Mouse (Mus musculus) forebrain, embryonic 10.5 days (tissue): ENCODE measurements at regions not wholly inside any gene's neighbourhood (a gene's known extent, or its start where the extent isn't known, plus 50 kb on each side); places are given as distances from the start of the nearest gene placed in this dataset.

Experiments used
- DNase-seq: peaks from one replicate; pipeline ENCODE4 v3.0.0-alpha.2; 2017; ENCODE audit warnings: low spot score; ENCODE audit errors: extremely low spot score
- H3K27ac ChIP-seq: fragments of 300-500 bp; sonication (generic); 2 replicates; pipeline ENCODE4 v1.5.1; 2016; ENCODE audit warnings: mild to moderate bottlenecking
- H3K27me3 ChIP-seq: fragments of 300-500 bp; sonication (generic); 2 replicates; pipeline ENCODE4 v1.6.1; 2016; ENCODE audit warnings: mild to moderate bottlenecking; ENCODE audit not compliant: poor library complexity, severe bottlenecking
- H3K36me3 ChIP-seq: fragments of 300-500 bp; sonication (generic); replicated peaks from 2 replicates; pipeline ENCODE4 v1.6.1; 2016; ENCODE audit warnings: mild to moderate bottlenecking, moderate library complexity
- H3K4me1 ChIP-seq: fragments of 300-500 bp; sonication (generic); 2 replicates; pipeline ENCODE4 v1.6.1; 2016
- H3K4me3 ChIP-seq: fragments of 300-500 bp; sonication (generic); 2 replicates; pipeline ENCODE4 v1.5.1; 2016; ENCODE audit warnings: mild to moderate bottlenecking, moderate library complexity
- H3K9me3 ChIP-seq: fragments of 300-500 bp; sonication (generic); 2 replicates; pipeline ENCODE4 v1.6.1; 2016; ENCODE audit warnings: mild to moderate bottlenecking, moderate library complexity
- WGBS: fragments of 180-500 bp; shearing (Covaris S2); methylation state at CpG from one replicate; pipeline ENCODE4 v1.1.7; 2016; 5-methylcytosine and 5-hydroxymethylcytosine counted together

DNA sequence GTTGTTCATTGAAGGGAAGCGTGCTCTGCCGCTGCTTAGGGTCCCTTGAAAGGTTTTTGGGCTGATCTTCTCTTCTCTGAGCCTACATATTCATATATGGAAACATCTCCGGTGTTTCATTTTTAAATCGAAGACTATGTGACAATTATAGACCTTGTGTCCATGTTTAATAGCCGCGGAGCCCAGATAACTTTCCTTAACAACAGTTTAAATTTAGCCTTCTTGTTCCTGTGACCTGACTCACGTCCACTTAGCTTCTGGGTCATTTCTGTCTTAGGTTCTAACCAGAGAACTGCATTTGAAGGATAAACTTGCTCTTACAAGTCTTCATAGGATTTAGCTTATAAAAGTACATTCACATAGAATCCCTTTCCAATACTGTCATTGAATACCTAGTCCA lies 153.6 kb downstream of the Sptssa start:
- 92% methylated on average over 7 of the region's 7 CpGs for WGBS
- H3K27me3 ChIP-seq = no peaks in the 10 kb centered on the region
- no peak for DNase-seq

DNA sequence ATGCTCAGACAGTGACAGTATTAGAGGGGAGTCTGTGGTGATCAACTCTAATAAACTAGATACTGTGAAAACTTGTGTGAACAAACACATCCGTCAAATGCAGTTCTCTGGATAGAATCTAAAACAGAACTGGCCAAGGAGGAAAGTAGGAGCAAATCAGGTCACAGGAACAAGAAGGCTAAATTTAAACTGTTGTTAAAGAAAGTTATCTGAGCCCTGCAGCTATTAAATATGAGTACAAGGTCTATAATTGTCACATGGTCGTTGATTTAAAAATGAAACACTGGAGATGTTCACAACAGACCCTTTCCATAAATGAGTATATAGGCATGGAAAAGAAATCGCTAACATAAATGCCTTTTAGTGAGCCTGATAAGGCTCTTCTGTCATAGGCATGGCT lies 156.4 kb downstream of the Sptssa start:
- 79% methylated on average over 3 of the region's 3 CpGs for WGBS
- Histone ChIP-seq H3K4me1 (0 out of 2 replicates have a peak, but pooled peaks cover 4% of the 10 kb centered on the region), H3K4me3 (no peak overlapping the region), H3K27me3 (no peaks in the 10 kb centered on the region), H3K9me3 (no peaks in the 10 kb centered on the region), H3K27ac (no peak overlapping the region), H3K36me3 (no peaks in the 10 kb centered on the region)
- no peak for DNase-seq

More for the DNA sequence above, 153.6 kb downstream of the Sptssa start:
- Histone ChIP-seq H3K27ac (no peak overlapping the region), H3K4me1 (0 out of 2 replicates have a peak, but pooled peaks cover 4% of the 10 kb centered on the region), H3K9me3 (no peaks in the 10 kb centered on the region), H3K4me3 (no peak overlapping the region), H3K36me3 (no peaks in the 10 kb centered on the region)

DNA sequence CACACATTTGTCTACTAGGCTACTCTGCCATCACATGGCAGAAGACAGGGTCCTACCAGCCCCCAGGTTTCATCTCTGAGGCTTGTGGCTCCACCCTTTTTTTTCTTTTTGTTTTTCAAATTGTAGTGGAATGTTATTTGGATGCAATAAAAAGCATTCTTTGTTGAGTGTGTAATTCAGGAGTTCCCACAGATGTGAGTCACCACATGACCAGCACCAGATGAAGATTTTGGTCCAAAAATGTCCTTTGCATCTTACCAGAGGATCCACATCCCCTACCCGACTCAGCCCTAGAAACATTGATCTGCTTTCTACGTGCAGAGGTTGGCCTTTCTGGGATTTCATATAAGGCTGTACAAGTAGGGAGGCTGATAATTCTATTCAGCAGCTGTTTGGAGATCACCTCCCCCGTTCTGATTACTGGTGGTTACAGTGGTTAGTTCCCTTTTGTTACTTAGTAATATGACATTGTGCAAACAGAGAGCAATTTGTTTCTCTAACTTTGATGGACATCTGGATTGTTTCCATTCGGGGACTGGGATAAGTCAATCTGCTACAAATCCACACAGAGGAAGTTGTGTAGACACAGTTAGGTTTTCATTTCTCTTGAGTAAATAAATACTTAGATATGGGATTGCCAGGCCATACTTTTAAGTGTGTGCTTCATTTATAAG lies 160.5 kb downstream of the Sptssa start:
- no peaks in the 10 kb centered on the region; the same call in 1 of the 2 replicates for H3K4me1 ChIP-seq
- no peaks in the 10 kb centered on the region for H3K9me3 ChIP-seq
- no peak overlapping the region for H3K4me3 ChIP-seq
- 82% methylated on average over 4 of the region's 4 CpGs for WGBS
- H3K27me3 ChIP-seq = peaks cover 17% of the 10 kb centered on the region
- no peaks in the 10 kb centered on the region for H3K36me3 ChIP-seq
- no peak for DNase-seq
- H3K27ac ChIP-seq = no peak overlapping the region

DNA sequence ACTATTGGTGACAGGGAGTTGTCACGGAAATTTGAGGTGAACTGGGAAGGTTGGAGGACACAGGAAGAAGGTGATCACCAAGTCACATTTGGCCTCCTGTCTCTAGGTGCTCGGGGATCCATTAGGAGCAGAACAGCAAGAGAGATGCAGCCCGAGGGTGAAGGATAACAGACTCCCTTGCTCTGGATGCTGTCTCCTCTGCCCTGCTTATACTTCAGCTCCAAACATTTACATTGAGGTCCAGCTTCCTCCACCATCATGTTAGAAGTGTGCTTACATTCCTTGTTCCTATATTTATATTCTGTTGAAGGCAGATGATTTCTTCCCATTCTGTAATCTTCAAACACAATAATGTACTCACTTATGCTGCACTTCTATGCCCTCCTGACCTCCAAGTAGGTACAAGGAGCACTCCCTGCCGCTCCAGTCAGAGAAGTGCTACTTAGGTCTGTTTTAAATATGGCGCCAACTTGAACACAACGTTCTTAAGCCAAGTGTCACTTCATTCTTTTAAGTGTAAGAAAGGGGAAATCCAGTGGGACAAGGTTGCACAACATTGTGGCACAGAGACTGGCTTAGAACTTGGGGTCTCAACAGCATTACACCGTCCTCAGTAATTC lies 161.5 kb downstream of the Sptssa start:
- Histone ChIP-seq H3K4me3 (no peak overlapping the region), H3K27ac (no peak overlapping the region), H3K9me3 (no peaks in the 10 kb centered on the region), H3K36me3 (no peaks in the 10 kb centered on the region), H3K27me3 (peaks cover 27% of the 10 kb centered on the region), H3K4me1 (no peaks in the 10 kb centered on the region; the same call in 1 of the 2 replicates)
- DNase-seq = no peak
- WGBS = 91% methylated on average over 7 of the region's 7 CpGs

DNA sequence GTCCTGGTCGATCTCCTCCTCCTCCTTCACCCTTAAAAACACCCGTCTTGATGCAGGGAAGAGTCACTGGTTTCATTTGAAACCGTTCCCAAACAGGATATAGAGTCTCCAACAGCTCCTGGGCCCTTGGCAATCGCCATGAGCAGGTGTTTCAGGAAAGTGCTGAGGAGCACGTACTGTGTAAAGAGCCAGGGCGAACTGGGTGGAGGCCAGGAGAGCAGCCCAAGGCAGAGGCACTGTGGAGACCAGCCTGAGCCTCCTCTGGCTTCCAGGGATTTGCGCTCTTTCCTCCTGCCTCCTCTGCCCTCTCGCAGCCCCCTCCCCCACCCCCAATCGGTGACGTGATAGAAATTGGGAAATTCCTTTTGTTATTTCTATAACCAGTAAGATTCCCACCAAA lies 163.6 kb downstream of the Sptssa start:
- H3K27ac ChIP-seq = no peak overlapping the region
- DNase-seq = no peak
- H3K4me1 ChIP-seq = no peaks in the 10 kb centered on the region; the same call in 1 of the 2 replicates
- peaks cover 27% of the 10 kb centered on the region for H3K27me3 ChIP-seq
- 44% methylated on average over 10 of the region's 10 CpGs for WGBS
- no peaks in the 10 kb centered on the region for H3K36me3 ChIP-seq
- no peaks in the 10 kb centered on the region for H3K9me3 ChIP-seq
- H3K4me3 ChIP-seq = no peak overlapping the region

DNA sequence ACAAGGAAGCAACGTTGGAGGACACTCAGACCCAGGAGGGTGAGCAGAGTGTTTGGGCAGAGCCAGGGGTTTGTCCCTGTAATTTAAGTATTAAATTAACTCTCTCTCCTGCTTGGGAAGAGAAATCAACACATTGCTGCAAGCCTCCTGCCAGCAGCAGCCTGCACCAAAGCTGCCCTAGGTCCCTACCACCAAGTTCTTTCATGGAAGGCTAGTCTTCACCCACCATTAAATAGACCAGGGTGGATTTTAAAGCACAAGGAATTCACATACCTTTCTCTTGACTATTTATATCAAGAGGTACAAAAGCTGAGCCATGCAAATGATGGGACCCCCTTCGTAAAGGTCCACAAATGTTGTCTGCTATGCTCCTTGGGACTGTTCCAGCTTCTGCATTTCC lies 165.9 kb downstream of the Sptssa start:
- no peak overlapping the region for H3K27ac ChIP-seq
- H3K27me3 ChIP-seq = peaks cover 27% of the 10 kb centered on the region
- WGBS = 81% methylated on average over 2 of the region's 2 CpGs
- no peak overlapping the region for H3K4me3 ChIP-seq
- no peak for DNase-seq
- H3K36me3 ChIP-seq = no peaks in the 10 kb centered on the region
- H3K9me3 ChIP-seq = no peaks in the 10 kb centered on the region
- H3K4me1 ChIP-seq = peaks cover under 1% of the 10 kb centered on the region; the same call in 1 of the 2 replicates

DNA sequence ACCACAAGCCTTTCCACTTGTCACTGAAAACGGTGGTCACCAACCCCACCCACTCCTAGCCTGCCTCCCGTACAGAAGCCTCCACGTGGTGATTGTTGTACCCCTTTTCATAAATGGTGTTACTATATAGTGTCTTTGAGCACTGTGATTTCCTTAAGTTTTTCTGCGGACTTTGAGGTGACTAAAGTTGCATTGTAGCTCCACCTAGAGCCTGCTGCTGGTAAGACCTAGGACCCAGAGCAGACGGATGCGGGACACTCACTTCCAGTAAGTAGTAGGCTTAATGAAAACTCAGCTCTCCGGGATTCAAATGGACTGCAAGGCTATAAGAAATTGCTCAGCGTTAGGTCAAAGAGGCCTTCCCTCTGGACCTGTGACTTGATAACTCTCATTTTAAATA lies 166.7 kb downstream of the Sptssa start:
- 5% methylated on average over 8 of the region's 8 CpGs for WGBS
- Histone ChIP-seq H3K4me1 (peaks cover 8% of the 10 kb centered on the region; the same call in 1 of the 2 replicates), H3K4me3 (no peak overlapping the region), H3K27ac (no peak overlapping the region), H3K9me3 (no peaks in the 10 kb centered on the region), H3K27me3 (peaks cover 30% of the 10 kb centered on the region), H3K36me3 (no peaks in the 10 kb centered on the region)
- peak; percentile 53 for DNase-seq

DNA sequence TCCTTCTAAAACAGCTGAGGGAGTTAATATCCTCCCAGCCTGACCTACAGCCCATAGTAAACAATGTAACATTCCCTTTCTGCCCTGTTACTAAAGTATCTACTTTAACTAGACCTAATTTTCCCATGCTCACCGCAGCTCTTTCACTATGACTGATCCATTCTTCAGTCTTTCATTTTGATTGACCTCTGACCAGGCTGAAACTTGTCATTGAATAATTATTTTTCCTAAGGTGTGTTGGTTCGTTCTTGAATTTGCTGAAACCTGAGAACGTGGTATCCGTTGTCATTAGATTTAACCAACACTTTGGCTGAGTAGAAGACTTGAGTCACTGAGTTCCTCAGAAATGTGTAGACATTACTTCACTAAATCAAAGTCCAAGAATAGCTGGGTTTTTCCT lies 168.7 kb downstream of the Sptssa start:
- Histone ChIP-seq H3K9me3 (no peaks in the 10 kb centered on the region), H3K4me3 (no peak overlapping the region), H3K4me1 (peaks cover 9% of the 10 kb centered on the region; the same call in 1 of the 2 replicates), H3K27me3 (peaks cover 30% of the 10 kb centered on the region), H3K27ac (no peak overlapping the region), H3K36me3 (no peaks in the 10 kb centered on the region)
- DNase-seq = no peak
- 88% methylated on average over 4 of the region's 4 CpGs for WGBS

DNA sequence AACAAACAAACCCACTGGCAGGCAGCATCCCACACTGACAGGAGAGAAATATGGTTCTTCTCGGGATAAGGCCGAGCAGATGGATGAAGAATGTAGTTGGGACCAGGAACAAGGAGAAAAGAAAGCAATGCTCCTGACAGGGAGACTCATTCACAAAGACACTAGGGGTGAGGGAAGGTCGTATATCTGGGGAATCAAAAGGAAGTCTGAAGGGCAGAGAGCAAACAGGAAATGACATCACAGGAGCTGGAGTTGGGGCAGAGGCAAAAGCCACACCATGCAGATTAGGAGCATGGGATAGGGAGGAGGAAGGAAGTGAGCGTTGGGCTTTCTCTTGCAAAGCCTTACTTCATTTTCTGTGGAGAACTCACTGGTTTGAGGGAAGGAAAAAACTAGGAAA lies 174.4 kb downstream of the Sptssa start:
- Histone ChIP-seq H3K4me1 (peaks cover 9% of the 10 kb centered on the region; the same call in 1 of the 2 replicates), H3K9me3 (no peaks in the 10 kb centered on the region), H3K27ac (no peak overlapping the region), H3K27me3 (peaks cover 3% of the 10 kb centered on the region; the same call in 1 of the 2 replicates), H3K36me3 (no peaks in the 10 kb centered on the region), H3K4me3 (no peak overlapping the region)
- DNase-seq = no peak
- WGBS = 76% methylated on average over 4 of the region's 4 CpGs

DNA sequence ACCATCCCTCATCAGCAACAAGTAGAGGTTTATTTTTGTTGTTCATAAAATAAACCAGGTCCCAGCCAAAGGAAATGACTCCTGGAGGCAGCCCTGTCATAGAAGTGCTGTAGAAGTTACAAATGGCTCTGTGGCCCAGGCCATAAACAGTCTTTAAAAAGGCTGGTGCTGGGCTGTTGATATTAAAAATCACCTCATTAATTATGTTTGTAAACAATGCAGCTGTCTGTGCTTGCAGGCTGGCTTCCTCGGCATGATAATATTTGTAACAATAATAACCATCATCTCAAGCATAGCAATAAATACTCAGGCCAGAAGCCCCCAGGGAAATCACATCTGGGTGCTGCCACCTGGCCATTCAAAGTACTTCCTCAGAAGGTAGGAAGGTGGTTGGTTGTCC lies 176.5 kb downstream of the Sptssa start:
- Histone ChIP-seq H3K27ac (no peak overlapping the region), H3K27me3 (peaks cover under 1% of the 10 kb centered on the region; the same call in 1 of the 2 replicates), H3K36me3 (no peaks in the 10 kb centered on the region), H3K4me3 (no peak overlapping the region), H3K9me3 (no peaks in the 10 kb centered on the region), H3K4me1 (peaks cover 3% of the 10 kb centered on the region; the same call in 1 of the 2 replicates)
- no peak for DNase-seq
- WGBS = 94% methylated on average over 1 of the region's 1 CpGs

DNA sequence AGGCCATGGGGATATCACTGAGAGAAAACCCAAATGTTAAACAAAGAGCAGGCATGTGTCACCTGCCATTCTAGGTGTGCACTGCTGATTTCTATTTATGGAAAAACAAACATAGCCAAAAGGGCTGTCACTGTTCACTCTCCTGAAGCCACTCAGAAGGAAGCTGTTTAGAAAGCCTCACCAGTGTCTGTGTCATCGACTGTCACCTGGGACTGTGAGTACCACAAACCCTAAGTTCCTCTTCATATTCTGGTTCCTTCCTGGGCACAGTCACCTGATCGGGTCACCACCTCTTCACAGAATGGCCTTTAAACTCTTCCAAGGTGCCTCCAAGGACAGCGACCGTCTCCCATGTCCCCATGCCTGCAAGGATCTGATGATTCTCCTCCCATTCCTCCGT lies 183.5 kb downstream of the Sptssa start:
- Histone ChIP-seq H3K36me3 (no peaks in the 10 kb centered on the region), H3K4me3 (no peak overlapping the region), H3K27ac (no peak overlapping the region), H3K4me1 (no peaks in the 10 kb centered on the region), H3K9me3 (no peaks in the 10 kb centered on the region), H3K27me3 (no peaks in the 10 kb centered on the region)
- 90% methylated on average over 5 of the region's 5 CpGs for WGBS
- no peak for DNase-seq

DNA sequence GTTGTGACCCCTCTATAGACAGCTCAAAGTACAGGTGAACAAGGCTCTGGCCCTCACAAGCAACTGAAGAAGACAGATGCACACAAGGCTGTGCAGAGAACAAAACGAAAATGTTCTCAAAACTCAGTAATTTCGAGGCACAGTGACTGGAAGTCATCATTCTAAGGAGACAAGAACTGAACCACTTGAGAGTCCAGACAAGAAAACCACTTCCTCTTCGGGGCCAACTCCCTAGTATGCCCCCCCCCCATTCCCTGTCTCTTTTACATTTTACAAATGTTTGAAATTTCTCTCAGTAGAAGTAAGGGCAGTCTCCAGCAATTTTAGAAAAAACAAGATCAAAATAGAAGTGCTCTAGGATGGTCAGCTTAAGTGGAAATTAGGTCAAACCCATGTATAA lies 184.0 kb downstream of the Sptssa start:
- H3K27me3 ChIP-seq = no peaks in the 10 kb centered on the region
- H3K9me3 ChIP-seq = no peaks in the 10 kb centered on the region
- 85% methylated on average over 3 of the region's 3 CpGs for WGBS
- no peaks in the 10 kb centered on the region for H3K36me3 ChIP-seq
- H3K4me3 ChIP-seq = no peak overlapping the region
- H3K27ac ChIP-seq = no peak overlapping the region
- H3K4me1 ChIP-seq = no peaks in the 10 kb centered on the region
- DNase-seq = no peak

DNA sequence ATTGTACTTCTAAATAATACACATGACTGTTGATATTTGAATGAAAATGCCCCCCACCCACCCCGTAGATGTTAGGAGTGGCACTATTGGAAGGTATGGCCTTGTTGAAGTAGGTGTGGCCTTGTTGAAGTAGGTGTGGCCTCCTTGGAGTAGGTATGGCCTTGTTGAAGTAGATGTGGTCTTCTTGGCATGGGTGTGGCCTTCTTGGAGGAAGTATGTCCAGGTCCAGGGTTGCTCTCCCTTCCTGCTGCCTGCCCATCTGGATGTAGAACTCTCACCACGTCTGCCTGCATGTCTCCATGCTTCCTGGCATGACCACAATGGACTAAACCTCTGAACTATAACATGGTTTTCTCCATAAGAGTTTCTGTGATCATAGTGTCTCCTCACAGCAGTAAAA lies 188.7 kb downstream of the Sptssa start:
- H3K27ac ChIP-seq = no peak overlapping the region
- WGBS = 88% methylated on average over 2 of the region's 2 CpGs
- H3K36me3 ChIP-seq = no peaks in the 10 kb centered on the region
- no peaks in the 10 kb centered on the region for H3K27me3 ChIP-seq
- DNase-seq = no peak
- no peak overlapping the region for H3K4me3 ChIP-seq
- no peaks in the 10 kb centered on the region for H3K9me3 ChIP-seq
- no peaks in the 10 kb centered on the region for H3K4me1 ChIP-seq
